Mouse (Mus musculus) liver, adult 2 months (tissue): ENCODE data around the gene Myl3.

Source experiments
- CTCF ChIP-seq: fragments of 200-500 bp; IDR thresholded peaks from 2 replicates; pipeline ENCODE4 v1.5.1; 2011; ENCODE audit warnings: low read depth, low read length, control low read depth
- POLR2A ChIP-seq: fragments of 200-500 bp; IDR thresholded peaks from 2 replicates; pipeline ENCODE4 v1.6.1; 2011; ENCODE audit warnings: low read length, control low read depth; ENCODE audit not compliant: insufficient read depth; ENCODE audit errors: extremely low read depth

GRCm38 (mm10) chr9:110699574-110699973 lies 42.1 kb upstream of the Myl3 start:
- TF ChIP-seq CTCF, result no peak
- TF ChIP-seq POLR2A, result no peak
